Mouse (Mus musculus) midbrain, embryonic 14.5 days (tissue): ENCODE measurements around the gene Mlph. TPM values are rescaled to one million over a fixed set of nuclear protein-coding genes. Genes with fewer than 3 reads are reported as not detected.

ENCODE experiments used
- ATAC-seq: fragments of 200-750 bp; cut with Nextera tagmentation; 2 replicates; pipeline ENCODE4 v1.8.0; 2017; ENCODE audit warnings: moderate number of reproducible peaks, moderate library complexity; ENCODE audit not compliant: low FRiP score, low TSS enrichment
- DNase-seq: peaks from one replicate; pipeline ENCODE4 v3.0.0-alpha.2; 2015
- H3K27ac ChIP-seq: fragments of 300-500 bp; sonication (generic); replicated peaks from 2 replicates; pipeline ENCODE4 v1.5.1; 2014; ENCODE audit warnings: mild to moderate bottlenecking, low read depth, low read length, moderate library complexity
- H3K27me3 ChIP-seq: fragments of 300-500 bp; sonication (generic); 2 replicates; pipeline ENCODE4 v1.6.1; 2014; ENCODE audit warnings: low read length, control low read depth, mixed read lengths; ENCODE audit not compliant: control insufficient read depth, insufficient read depth
- H3K36me3 ChIP-seq: fragments of 300-500 bp; sonication (generic); 2 replicates; pipeline ENCODE4 v1.6.1; 2014; ENCODE audit warnings: low read length, control low read depth; ENCODE audit not compliant: control insufficient read depth, insufficient read depth
- H3K4me1 ChIP-seq: fragments of 300-500 bp; sonication (generic); 2 replicates; pipeline ENCODE4 v1.6.1; 2014; ENCODE audit warnings: mild to moderate bottlenecking, antibody characterized with exemption, low read length, control low read depth; ENCODE audit not compliant: control insufficient read depth, insufficient read depth
- H3K4me2 ChIP-seq: fragments of 300-500 bp; sonication (generic); 2 replicates; pipeline ENCODE4 v1.6.1; 2014; ENCODE audit warnings: mild to moderate bottlenecking, low read length, moderate library complexity
- H3K4me3 ChIP-seq: fragments of 300-500 bp; sonication (generic); replicated peaks from 2 replicates; pipeline ENCODE4 v1.5.1; 2014; ENCODE audit warnings: low read depth, low read length
- H3K9ac ChIP-seq: fragments of 300-500 bp; sonication (generic); replicated peaks from 2 replicates; pipeline ENCODE4 v1.6.1; 2014; ENCODE audit warnings: mild to moderate bottlenecking, low read length, moderate library complexity
- H3K9me3 ChIP-seq: fragments of 300-500 bp; sonication (generic); 2 replicates; pipeline ENCODE4 v1.6.1; 2016; ENCODE audit warnings: low read length, control low read depth, mixed read lengths; ENCODE audit not compliant: control insufficient read depth
- WGBS: fragments of 180-500 bp; shearing (Covaris S2); extraction: QIAGEN DNeasy Blood & Tissue Kit; methylation state at CpG from one replicate; pipeline ENCODE4 v1.1.7; 2014; 5-methylcytosine and 5-hydroxymethylcytosine counted together
- polyA plus RNA-seq: library from polyadenylated mRNA; unstranded; fragments of >200 nt; fragmentation: Nextera tagmentation; extraction: Ambion mirVana; gene quantifications from 2 replicates; pipeline ENCODE4 v1.2.1, GENCODE M21; 2014

Gene Mlph
- polyA plus RNA-seq, 1 experiment from 2014 or later = 0.12 TPM

- DNase-seq (no peak), ATAC-seq (no peak)
- Histone ChIP-seq H3K4me2 (no peak overlapping the region), H3K27ac (no peak overlapping the region), H3K27me3 (no peaks in the 10 kb centered on the region), H3K4me1 (no peaks in the 10 kb centered on the region), H3K9me3 (no peaks in the 10 kb centered on the region), H3K9ac (no peak overlapping the region), H3K4me3 (no peak overlapping the region), H3K36me3 (no peaks in the 10 kb centered on the region)
- 79% methylated on average over 2 of the region's 2 CpGs for WGBS
Measured at GRCm38 (mm10) chr1:90947252-90947651, 32.4 kb downstream of the Mlph start.

GRCm38 (mm10) chr1:90949309-90949708 lies 34.4 kb downstream of the Mlph start:
- Histone ChIP-seq H3K27me3 (no peaks in the 10 kb centered on the region), H3K27ac (no peak overlapping the region), H3K9ac (no peak overlapping the region), H3K4me3 (no peak overlapping the region), H3K36me3 (no peaks in the 10 kb centered on the region), H3K9me3 (no peaks in the 10 kb centered on the region), H3K4me1 (no peaks in the 10 kb centered on the region), H3K4me2 (no peak overlapping the region)
- ATAC-seq = no peak
- 75% methylated on average over 9 of the region's 9 CpGs for WGBS
- no peak for DNase-seq

GRCm38 (mm10) chr1:90951670-90952069 lies 36.8 kb downstream of the Mlph start:
- Histone ChIP-seq H3K9me3 (no peaks in the 10 kb centered on the region), H3K36me3 (no peaks in the 10 kb centered on the region), H3K4me1 (no peaks in the 10 kb centered on the region), H3K4me3 (no peak overlapping the region), H3K27me3 (no peaks in the 10 kb centered on the region), H3K4me2 (no peak overlapping the region), H3K9ac (no peak overlapping the region), H3K27ac (no peak overlapping the region)
- DNase-seq = no peak
- ATAC-seq = no peak
- WGBS = 82% methylated on average over 7 of the region's 7 CpGs

DNA sequence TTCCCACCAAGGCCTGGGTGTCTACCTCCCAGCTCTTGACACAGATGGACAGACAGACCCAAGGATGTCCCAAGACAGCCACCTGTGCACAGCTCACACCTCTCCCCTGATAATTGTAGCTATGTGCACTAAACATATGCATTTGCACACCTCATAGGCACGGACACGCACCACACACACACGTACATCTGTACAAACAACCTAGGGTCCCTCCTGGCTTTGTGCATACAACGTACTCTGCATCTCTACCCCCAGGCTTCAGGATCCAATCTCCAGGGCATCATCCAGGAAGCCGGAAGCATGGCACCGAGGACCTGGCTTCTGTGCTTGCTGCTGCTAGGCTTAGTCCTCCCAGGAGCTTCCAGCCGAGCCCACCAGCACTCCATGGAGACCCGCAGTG lies 37.9 kb downstream of the Mlph start, which contains the start of gene Prlh:
Gene Prlh, plus strand, starts transcription at position 301 of the 400 bp plus-strand sequence.
- no peaks in the 10 kb centered on the region for H3K4me1 ChIP-seq
- WGBS = 81% methylated on average over 8 of the region's 8 CpGs

GRCm38 (mm10) chr1:90953688-90954087 lies 38.8 kb downstream of the Mlph start:
- Histone ChIP-seq H3K27me3 (no peaks in the 10 kb centered on the region), H3K36me3 (no peaks in the 10 kb centered on the region), H3K9me3 (no peaks in the 10 kb centered on the region), H3K27ac (no peak overlapping the region), H3K4me2 (no peak overlapping the region), H3K4me3 (no peak overlapping the region), H3K4me1 (no peaks in the 10 kb centered on the region), H3K9ac (no peak overlapping the region)
- ATAC-seq (no peak), DNase-seq (peak; percentile 29)
- 73% methylated on average over 11 of the region's 11 CpGs for WGBS

More for the DNA sequence above, 37.9 kb downstream of the Mlph start, which contains the start of gene Prlh:
- no peak within 1 kb of the TSS for H3K4me3 ChIP-seq
- DNase-seq (no peak), ATAC-seq (no peak)
- no peaks in the 10 kb centered on the region for H3K27me3 ChIP-seq
- H3K9ac ChIP-seq = no peak within 1 kb of the TSS
- no peak within 1 kb of the TSS for H3K27ac ChIP-seq
- no peaks in the 10 kb centered on the region for H3K36me3 ChIP-seq
- no peaks in the 10 kb centered on the region for H3K9me3 ChIP-seq
- no peak within 1 kb of the TSS for H3K4me2 ChIP-seq

DNA sequence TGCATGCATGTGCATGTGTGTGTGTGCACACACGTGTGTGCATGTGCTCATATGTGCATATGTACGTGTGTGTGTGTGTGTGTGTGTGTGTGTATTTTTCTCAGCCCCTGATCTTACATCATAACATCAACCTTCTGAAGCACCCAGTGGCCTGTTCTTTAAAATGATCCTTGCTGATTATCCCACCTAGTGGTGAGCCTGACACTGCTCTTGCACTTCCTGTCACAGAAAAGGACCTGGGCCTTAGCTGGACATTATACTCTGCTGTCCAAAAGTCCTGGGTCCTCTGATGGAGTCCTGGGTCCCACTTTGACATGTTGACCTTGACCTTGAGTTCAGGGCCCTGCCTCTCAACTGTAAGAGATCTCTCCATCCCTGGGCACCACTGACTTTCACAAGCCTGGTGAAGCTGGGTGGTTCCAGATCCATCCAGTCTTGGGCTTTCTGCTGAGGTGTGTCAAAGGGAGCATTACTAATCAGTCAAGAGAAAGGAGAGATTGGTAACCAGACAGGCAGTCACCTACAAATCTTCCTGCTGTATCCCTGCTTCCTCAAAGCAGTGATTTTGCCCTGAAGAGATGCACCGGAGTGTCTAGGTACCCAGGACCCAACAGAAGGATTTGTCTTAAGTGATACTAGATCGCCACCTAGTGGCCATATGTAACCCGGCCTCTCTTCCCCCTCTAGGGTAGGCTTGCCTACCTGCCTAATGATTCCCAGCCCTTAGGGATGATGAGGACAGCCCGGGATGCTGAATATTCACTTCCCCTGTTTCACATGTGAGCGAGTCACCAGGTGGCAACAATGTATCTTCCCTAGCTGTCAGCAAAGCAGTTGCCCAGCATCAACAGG lies 41.6 kb downstream of the Mlph start:
- Histone ChIP-seq H3K9ac (no peak overlapping the region), H3K27ac (no peak overlapping the region), H3K36me3 (no peaks in the 10 kb centered on the region), H3K4me2 (no peak overlapping the region), H3K4me3 (no peak overlapping the region), H3K4me1 (no peaks in the 10 kb centered on the region), H3K27me3 (no peaks in the 10 kb centered on the region), H3K9me3 (no peaks in the 10 kb centered on the region)
- peak; percentile 90 for DNase-seq
- no peak for ATAC-seq
- 35% methylated on average over 7 of the region's 7 CpGs for WGBS

- Histone ChIP-seq H3K4me2 (no peak overlapping the region), H3K27ac (no peak overlapping the region), H3K27me3 (no peaks in the 10 kb centered on the region), H3K9ac (no peak overlapping the region), H3K4me1 (no peaks in the 10 kb centered on the region), H3K4me3 (no peak overlapping the region), H3K9me3 (no peaks in the 10 kb centered on the region), H3K36me3 (no peaks in the 10 kb centered on the region)
- 37% methylated on average over 4 of the region's 4 CpGs for WGBS
- DNase-seq = no peak
- ATAC-seq = no peak
Measured at GRCm38 (mm10) chr1:90962526-90962925, 47.6 kb downstream of the Mlph start.

DNA sequence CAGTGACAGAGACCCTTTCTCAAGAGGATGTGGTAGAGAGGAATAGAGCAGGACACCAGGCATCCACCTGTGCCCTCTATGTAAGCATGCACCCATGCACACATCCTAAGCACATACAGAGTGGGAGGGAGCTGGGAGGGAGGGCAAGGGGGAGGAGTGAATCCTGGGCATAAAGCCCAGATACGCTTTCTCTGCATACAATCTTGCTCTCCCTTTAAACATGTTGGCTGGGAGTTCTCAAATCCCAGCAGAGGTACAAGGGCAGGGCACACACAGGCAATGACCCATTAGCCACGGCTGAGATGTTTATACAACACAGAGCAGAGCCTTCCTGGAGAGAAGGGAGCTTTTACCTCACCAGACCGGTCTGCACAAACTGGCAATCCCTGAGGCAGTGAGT lies 48.1 kb downstream of the Mlph start:
- no peaks in the 10 kb centered on the region for H3K4me1 ChIP-seq
- H3K4me3 ChIP-seq = no peak overlapping the region
- ATAC-seq (peak; percentile 48; the same call in 1 of the 2 replicates), DNase-seq (peak; percentile 31)
- H3K4me2 ChIP-seq = no peak overlapping the region
- H3K9me3 ChIP-seq = no peaks in the 10 kb centered on the region
- no peak overlapping the region for H3K9ac ChIP-seq
- H3K27me3 ChIP-seq = no peaks in the 10 kb centered on the region
- H3K36me3 ChIP-seq = no peaks in the 10 kb centered on the region
- no peak overlapping the region for H3K27ac ChIP-seq
- 29% methylated on average over 3 of the region's 3 CpGs for whole genome bisulfite sequencing

GRCm38 (mm10) chr1:90967583-90967982 lies 52.7 kb downstream of the Mlph start:
- Histone ChIP-seq H3K9ac (no peak overlapping the region), H3K36me3 (no peaks in the 10 kb centered on the region), H3K27ac (no peak overlapping the region), H3K4me2 (no peak overlapping the region), H3K4me3 (no peak overlapping the region), H3K4me1 (no peaks in the 10 kb centered on the region), H3K27me3 (no peaks in the 10 kb centered on the region; the same call in 1 of the 2 replicates), H3K9me3 (no peaks in the 10 kb centered on the region)
- WGBS = 58% methylated on average over 7 of the region's 7 CpGs
- ATAC-seq = no peak; the same call in 1 of the 2 replicates
- peak; percentile 45 for DNase-seq
